Mouse (Mus musculus) left cerebral cortex, postnatal 25 days (tissue): ENCODE measurements around the gene S1pr3. TPM values are rescaled to one million over a fixed set of nuclear protein-coding genes. Genes with fewer than 3 reads are reported as not detected.
A peak's percentile ranks its signal among the peaks of the same experiment; 100 is the strongest.

Experiments used
- DNase-seq, 2 experiments: peaks; one replicate each; pipeline ENCODE4 v3.0.0; 2022; ENCODE audit warnings: low spot score in 2 of 2, mixed read lengths in 1 of 2
- intact Hi-C: fragments of 180-260 bp; cut with DNase I; formaldehyde crosslinking; loops from one replicate; pipeline ENCODE4 v1.15.1; 2025
- total RNA-seq, 2 experiments: library from RNA; stranded (reverse); gene quantifications; 2 replicates each; pipeline ENCODE4 v1.2.3; 2021

Gene S1pr3
- total RNA-seq, 2 experiments from 2014 or later, result 6.2 to 7.1 TPM

DNA sequence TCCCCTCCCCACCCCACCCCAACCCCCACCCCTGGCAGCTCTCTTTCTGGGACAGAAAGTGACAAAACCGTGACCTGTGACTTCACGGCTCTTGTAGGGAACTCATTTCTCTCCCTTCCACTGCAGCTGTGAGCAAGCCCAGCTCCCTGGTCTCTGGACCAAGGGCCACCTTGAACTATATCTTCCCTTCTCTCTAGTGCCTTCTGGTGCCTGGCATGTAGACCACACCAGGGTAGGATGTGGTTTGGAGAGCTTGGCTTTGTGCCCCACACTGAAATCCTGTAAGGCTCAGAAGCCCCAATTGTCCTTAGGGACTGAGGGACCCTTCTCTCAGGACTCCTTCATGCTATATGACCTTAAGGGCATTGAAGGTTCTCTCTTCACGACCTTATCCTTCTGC lies 24.9 kb downstream of the S1pr3 start:
- intact Hi-C loops, result no loop called here
- no peak for DNase-seq

- peak in 1 of 2 experiments; percentile 26 for DNase-seq
- intact Hi-C loops, result no loop called here
Observed at GRCm38 (mm10) chr13:51434460-51434859, 26.0 kb downstream of the S1pr3 start.

DNA sequence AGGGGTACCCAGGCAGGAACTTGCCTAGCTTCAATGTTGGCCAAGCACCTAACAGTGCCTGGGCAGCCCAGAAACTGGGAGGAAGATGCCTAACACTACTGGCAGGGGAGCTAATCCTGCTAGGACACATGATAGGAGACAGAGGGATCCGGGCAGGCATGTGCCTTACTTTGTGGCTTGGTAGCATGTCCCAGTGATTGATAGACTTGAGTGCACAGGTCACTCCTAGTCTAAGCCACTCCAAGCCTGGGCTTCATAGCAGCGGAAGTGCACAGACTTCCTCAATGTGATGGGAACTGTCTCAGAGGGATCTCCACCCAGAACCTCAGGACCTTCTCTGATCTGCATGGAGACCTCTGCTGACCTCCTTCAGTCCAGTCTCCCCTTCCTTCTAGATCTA lies 26.7 kb downstream of the S1pr3 start:
- no peak for DNase-seq

DNA sequence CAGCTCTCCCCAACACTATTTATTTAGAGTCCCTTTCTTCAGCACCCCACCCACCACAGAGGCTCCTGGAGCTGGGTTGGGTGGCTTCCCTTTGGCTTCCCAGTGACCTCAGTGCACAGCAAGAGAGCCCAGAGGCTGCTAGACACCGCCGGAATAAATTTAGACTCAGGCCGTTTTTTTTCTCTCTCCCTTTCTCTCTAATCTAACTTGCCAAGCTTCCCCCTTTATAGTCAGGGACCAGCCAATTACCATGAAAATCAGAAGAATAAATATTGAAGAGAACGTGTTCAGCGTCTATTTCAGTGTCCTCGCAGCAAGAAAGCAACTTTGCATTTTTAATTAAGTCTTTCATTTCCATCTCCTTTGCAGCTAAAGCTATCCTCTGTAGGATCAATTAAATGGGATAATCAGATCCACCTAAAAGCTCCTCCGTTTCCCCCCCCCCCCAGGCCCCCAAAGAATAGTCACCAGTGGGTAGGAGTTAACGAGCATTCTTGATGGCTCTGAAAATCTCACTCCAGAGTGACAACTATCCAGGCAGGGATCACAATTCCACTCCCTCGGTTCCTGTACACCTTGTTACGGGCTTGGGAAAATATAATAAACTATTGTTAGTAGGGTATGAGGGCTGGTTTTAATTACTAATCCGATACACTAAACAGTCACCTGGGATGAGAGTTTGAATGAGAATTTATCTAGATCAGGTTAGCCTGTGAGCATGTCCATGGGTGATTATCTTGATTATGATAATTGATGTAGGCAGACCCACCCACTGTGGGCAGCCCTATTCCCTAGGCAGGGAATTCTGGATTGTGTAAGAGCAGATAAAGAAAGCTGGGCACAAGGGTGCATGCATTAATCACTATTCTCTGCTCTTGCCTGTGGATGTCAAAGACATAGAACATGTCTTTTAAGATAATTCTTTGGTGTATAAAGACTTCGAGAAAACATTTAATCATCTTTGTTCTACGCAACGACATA lies 29.0 kb downstream of the S1pr3 start:
- no peak for DNase-seq
- intact Hi-C loops, result loop anchor here (5.0 kb wide), 2 partner anchors 130 to 180 kb away; partner anchors contain the start of gene Shc3

More for the DNA sequence above, 26.7 kb downstream of the S1pr3 start:
- intact Hi-C loops, result loop anchor here (5.0 kb wide), 2 partner anchors 132 to 182 kb away; partner anchors contain the start of gene Shc3

DNA sequence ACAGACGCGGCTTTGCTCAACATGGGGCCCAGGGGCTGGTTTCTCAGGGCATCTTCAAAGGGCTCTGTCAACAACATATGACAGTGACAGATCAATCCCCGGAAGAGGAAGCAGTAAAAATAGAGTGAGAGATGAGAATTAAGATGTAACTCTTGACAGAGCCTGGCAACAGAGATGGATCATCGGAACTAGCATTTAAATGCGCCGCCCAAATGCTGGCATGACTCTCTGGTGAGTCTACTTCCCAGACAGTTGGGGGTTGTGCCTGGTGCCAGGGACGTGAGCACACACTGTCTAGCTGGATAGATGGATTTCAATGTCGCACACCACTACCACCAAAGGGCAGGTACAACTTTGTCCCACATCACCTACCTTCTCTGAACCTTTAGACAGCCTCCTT lies 34.5 kb downstream of the S1pr3 start:
- DNase-seq, result peak in 1 of 2 experiments; percentile 51
- intact Hi-C loops, result no loop called here

DNA sequence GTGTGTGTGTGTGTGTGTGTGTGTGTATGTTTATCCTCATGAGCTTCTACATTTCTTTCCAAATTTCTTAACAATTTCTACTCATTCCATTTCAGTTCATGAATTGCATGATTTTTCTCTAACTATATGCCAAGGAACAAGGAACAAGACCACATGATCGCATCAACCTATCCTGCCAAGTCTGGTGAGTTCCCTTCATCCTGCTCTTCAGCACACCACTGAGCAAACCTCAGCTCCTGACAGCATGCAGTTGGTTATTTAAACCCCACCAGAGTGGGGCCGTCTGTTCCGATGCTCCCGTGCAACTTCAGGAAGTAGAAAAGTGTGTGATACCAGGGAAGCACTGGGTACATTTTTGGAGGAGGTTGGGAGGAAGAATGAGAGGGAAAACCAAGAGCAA lies 38.1 kb downstream of the S1pr3 start:
- intact Hi-C loops, result no loop called here
- DNase-seq, result no peak

- intact Hi-C loops, result no loop called here
- no peak for DNase-seq
Observed at GRCm38 (mm10) chr13:51456190-51456878, 47.9 kb downstream of the S1pr3 start.

DNA sequence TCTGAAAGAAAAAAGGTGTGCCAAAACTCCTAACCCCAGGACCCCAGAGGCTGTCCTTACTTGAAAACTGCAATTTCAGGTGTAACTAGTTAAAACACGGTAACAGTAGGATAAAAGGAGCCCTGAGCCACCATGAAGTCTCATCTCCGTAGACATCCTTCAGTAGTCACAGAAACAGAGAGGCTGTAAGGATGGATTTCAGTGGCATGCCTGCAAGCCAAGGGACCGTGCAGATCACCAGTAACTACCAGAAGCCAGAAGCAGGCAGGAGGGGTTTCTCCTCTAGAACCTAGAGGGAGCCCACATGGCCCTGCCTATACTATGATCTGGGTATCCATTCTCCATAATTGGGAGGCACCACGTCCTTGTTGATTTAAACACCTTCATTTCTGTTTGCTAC lies 55.9 kb downstream of the S1pr3 start:
- intact Hi-C loops, result no loop called here
- no peak for DNase-seq

DNA sequence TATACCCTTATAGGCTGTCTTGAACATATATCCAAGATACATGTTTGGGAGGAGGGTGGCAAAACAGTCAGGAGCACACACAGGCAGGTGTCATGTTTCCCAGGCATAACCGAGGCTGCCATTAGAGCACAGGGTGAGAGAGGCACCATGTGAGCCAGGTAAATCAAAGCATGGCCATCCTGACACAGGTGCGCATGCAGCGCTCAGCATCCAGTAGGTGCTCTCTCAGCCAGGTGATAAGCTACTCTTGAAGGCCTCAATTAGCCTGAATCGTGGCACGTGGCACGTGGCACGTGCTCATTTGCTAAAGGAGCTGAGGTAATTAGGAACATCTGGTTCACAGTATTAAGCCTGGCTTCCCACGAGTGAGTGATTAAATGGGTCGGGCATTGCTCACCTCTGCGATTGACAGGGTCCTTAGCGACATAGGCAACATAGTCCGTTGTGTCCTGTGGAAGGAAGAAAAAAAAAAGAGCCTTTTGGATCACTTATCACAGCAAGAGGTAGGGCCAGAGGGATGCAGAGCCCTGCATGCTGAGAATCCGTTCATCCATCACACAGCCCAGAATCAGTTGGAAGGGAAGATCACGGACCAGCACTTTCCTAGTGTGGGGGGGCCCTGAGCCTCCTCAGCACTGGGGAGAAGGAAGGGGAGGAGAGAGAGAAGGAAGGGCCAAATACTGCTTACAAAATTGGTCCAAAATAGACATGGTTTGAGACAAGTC lies 57.8 kb downstream of the S1pr3 start:
- DNase-seq, result no peak
- intact Hi-C loops, result no loop called here

DNA sequence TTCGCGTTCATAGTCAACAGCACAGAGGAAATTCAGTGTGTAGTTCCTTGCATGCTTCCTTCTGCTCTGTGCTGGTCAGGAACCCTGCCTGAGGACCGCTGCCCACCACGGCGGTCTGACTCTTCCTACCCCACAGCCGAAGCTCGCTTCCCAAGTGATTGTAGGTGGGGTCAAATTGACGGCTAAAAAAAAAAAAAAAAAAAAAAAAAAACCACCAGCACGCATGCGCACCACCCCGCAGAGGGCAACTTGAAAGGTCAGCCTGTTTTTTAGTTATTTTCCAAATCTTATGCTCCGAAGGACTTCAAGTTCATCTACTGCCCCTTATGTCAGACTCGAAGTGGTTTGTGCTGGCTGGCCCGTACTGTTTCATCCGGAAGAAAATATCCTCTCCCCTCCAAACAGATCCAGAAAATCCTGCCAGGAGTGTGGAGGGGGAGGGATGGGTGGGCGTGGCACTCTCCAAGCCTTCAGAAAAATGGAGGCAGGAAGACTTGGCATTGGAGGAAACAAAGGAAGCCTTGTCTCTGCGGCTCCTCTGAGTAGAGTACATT lies 60.3 kb downstream of the S1pr3 start:
- DNase-seq, result no peak
- intact Hi-C loops, result no loop called here

Other genes with a start within 250 kb of the S1pr3 start
- gene Nxnl2, start 237.6 kb upstream of the S1pr3 start, total RNA-seq, result under 1 TPM; 0.30 to 0.41 TPM
- 100 to 1,000 TPM; 214 to 217 TPM for gene Shc3, start 160.8 kb downstream of the S1pr3 start, total RNA-seq
- gene Cks2, start 236.6 kb downstream of the S1pr3 start, total RNA-seq, result 1 to 10 TPM in 1 of 2 experiments, under 1 TPM in 1; 0.96 to 2.0 TPM
- 10 to 100 TPM; 19.4 to 20.3 TPM for gene Secisbp2, start 243.1 kb downstream of the S1pr3 start, total RNA-seq